Mouse (Mus musculus) liver, embryonic 14.5 days (tissue): ENCODE measurements at regions not wholly inside any gene's neighbourhood (a gene's known extent, or its start where the extent isn't known, plus 50 kb on each side); places are given as distances from the start of the nearest gene placed in this dataset.

ENCODE experiments used
- ATAC-seq: fragments of 200-750 bp; cut with Nextera tagmentation; 2 replicates; pipeline ENCODE4 v1.8.0; 2017; ENCODE audit warnings: moderate number of reproducible peaks, mild to moderate bottlenecking, moderate library complexity; ENCODE audit not compliant: insufficient read depth
- DNase-seq, 3 experiments: peaks; one replicate each; pipeline ENCODE4 v3.0.0-alpha.2; 2012 to 2013; ENCODE audit warnings: low read depth in 3 of 3, low spot score in 3 of 3
- H3K27ac ChIP-seq: fragments of 300-500 bp; sonication (generic); 2 replicates; pipeline ENCODE4 v1.5.1; 2014; ENCODE audit warnings: moderate library complexity, mild to moderate bottlenecking, control low read depth, inconsistent platforms
- H3K27me3 ChIP-seq: fragments of 300-500 bp; sonication (generic); 2 replicates; pipeline ENCODE4 v1.6.1; 2014; ENCODE audit warnings: mild to moderate bottlenecking, low read length, moderate library complexity; ENCODE audit not compliant: control insufficient read depth, insufficient read depth
- H3K36me3 ChIP-seq: fragments of 300-500 bp; sonication (generic); replicated peaks from 2 replicates; pipeline ENCODE4 v1.6.1; 2014; ENCODE audit warnings: low read depth; ENCODE audit not compliant: control insufficient read depth, insufficient read depth
- H3K4me1 ChIP-seq, 2 experiments: fragments of 200-500 bp in 1 of 2; fragments of 300-500 bp in 1 of 2; sonication (generic) in 1 of 2; replicated peaks; 2 replicates each; pipeline ENCODE4 v1.6.1; 2012 to 2014; ENCODE audit warnings: antibody characterized with exemption in 1 of 2, inconsistent platforms in 1 of 2, low read length in 1 of 2; ENCODE audit not compliant: control insufficient read depth in 2 of 2, insufficient read depth in 2 of 2
- H3K4me2 ChIP-seq: fragments of 300-500 bp; sonication (generic); 2 replicates; pipeline ENCODE4 v1.6.1; 2014; ENCODE audit warnings: low read depth, mild to moderate bottlenecking, control low read depth, moderate library complexity
- H3K4me3 ChIP-seq, 2 experiments: fragments of 200-500 bp in 1 of 2; fragments of 300-500 bp in 1 of 2; sonication (generic) in 1 of 2; 2 replicates each; pipeline ENCODE4 v1.5.1; 2012 to 2014; ENCODE audit warnings: low read depth in 2 of 2, low read length in 2 of 2, mild to moderate bottlenecking in 2 of 2, control low read depth in 1 of 2, inconsistent platforms in 1 of 2, moderate library complexity in 1 of 2; ENCODE audit not compliant: insufficient read depth in 1 of 2
- H3K9ac ChIP-seq: fragments of 300-500 bp; sonication (generic); replicated peaks from 2 replicates; pipeline ENCODE4 v1.6.1; 2014; ENCODE audit warnings: mild to moderate bottlenecking, control low read depth, moderate library complexity
- H3K9me3 ChIP-seq: fragments of 300-500 bp; sonication (generic); 2 replicates; pipeline ENCODE4 v1.6.1; 2016; ENCODE audit warnings: low read length, mixed read lengths; ENCODE audit not compliant: control insufficient read depth
- CTCF ChIP-seq: IDR thresholded peaks from 2 replicates; pipeline ENCODE4 v1.5.1; 2016; ENCODE audit warnings: antibody characterized with exemption, low read depth, control low read depth
- EP300 ChIP-seq: IDR thresholded peaks from 2 replicates; pipeline ENCODE4 v1.6.1; 2016; ENCODE audit warnings: antibody characterized with exemption, low read depth
- WGBS: fragments of 180-500 bp; shearing (Covaris S2); extraction: QIAGEN DNeasy Blood & Tissue Kit; methylation state at CpG from one replicate; pipeline ENCODE4 v1.1.7; 2014; ENCODE audit not compliant: insufficient replicate concordance; 5-methylcytosine and 5-hydroxymethylcytosine counted together

- WGBS, result 40% methylated on average over 4 of the region's 4 CpGs
- Histone ChIP-seq H3K4me3 (no peak overlapping the region), H3K36me3 (no peaks in the 10 kb centered on the region)
These were observed 227.3 kb downstream of the Igsf11 start for GRCm38 (mm10) chr16:39119811-39120210.

GRCm38 (mm10) chr16:39123445-39123952 lies 231.0 kb downstream of the Igsf11 start:
- WGBS, result 65% methylated on average over 8 of the region's 8 CpGs
- Histone ChIP-seq H3K27ac (no peak overlapping the region), H3K4me3 (no peak overlapping the region), H3K36me3 (no peaks in the 10 kb centered on the region), H3K9me3 (no peaks in the 10 kb centered on the region), H3K4me1 (no peaks in the 10 kb centered on the region), H3K9ac (no peak overlapping the region), H3K4me2 (no peak overlapping the region), H3K27me3 (no peaks in the 10 kb centered on the region)
- TF ChIP-seq CTCF (no peak), EP300 (no peak)
- DNase-seq (no peak), ATAC-seq (no peak)

More at GRCm38 (mm10) chr16:39119811-39120210, 227.3 kb downstream of the Igsf11 start:
- ATAC-seq, result no peak
- TF ChIP-seq CTCF (no peak), EP300 (no peak)
- no peak for DNase-seq
- H3K4me2 ChIP-seq, result no peak overlapping the region
- no peaks in the 10 kb centered on the region for H3K4me1 ChIP-seq
- no peak overlapping the region for H3K27ac ChIP-seq
- no peaks in the 10 kb centered on the region for H3K9me3 ChIP-seq
- H3K27me3 ChIP-seq, result no peaks in the 10 kb centered on the region
- no peak overlapping the region for H3K9ac ChIP-seq

GRCm38 (mm10) chr16:39132459-39132858 lies 240.0 kb downstream of the Igsf11 start:
- Histone ChIP-seq H3K27me3 (no peaks in the 10 kb centered on the region), H3K4me2 (no peak overlapping the region), H3K4me3 (no peak overlapping the region), H3K4me1 (no peaks in the 10 kb centered on the region), H3K9ac (no peak overlapping the region), H3K27ac (no peak overlapping the region), H3K36me3 (no peaks in the 10 kb centered on the region), H3K9me3 (no peaks in the 10 kb centered on the region)
- WGBS, result 41% methylated on average over 2 of the region's 2 CpGs
- ATAC-seq, result no peak
- DNase-seq, result no peak
- TF ChIP-seq CTCF (no peak), EP300 (no peak)

GRCm38 (mm10) chr16:39135777-39136176 lies 243.3 kb downstream of the Igsf11 start:
- no peak overlapping the region for H3K27ac ChIP-seq
- WGBS, result 41% methylated on average over 4 of the region's 4 CpGs
- no peak overlapping the region for H3K4me2 ChIP-seq
- H3K27me3 ChIP-seq, result no peaks in the 10 kb centered on the region
- TF ChIP-seq EP300 (no peak), CTCF (no peak)
- H3K9me3 ChIP-seq, result no peaks in the 10 kb centered on the region
- no peak overlapping the region for H3K4me3 ChIP-seq
- H3K36me3 ChIP-seq, result no peaks in the 10 kb centered on the region
- DNase-seq (no peak), ATAC-seq (no peak)
- no peak overlapping the region for H3K9ac ChIP-seq
- no peaks in the 10 kb centered on the region for H3K4me1 ChIP-seq

- H3K36me3 ChIP-seq, result no peaks in the 10 kb centered on the region
- 21% methylated on average over 2 of the region's 2 CpGs for WGBS
- no peak for DNase-seq
- TF ChIP-seq CTCF (no peak), EP300 (no peak)
- no peaks in the 10 kb centered on the region for H3K27me3 ChIP-seq
- H3K27ac ChIP-seq, result no peak overlapping the region
- ATAC-seq, result no peak
- no peak overlapping the region for H3K4me3 ChIP-seq
- no peaks in the 10 kb centered on the region for H3K4me1 ChIP-seq
- H3K9ac ChIP-seq, result no peak overlapping the region
- no peak overlapping the region for H3K4me2 ChIP-seq
- H3K9me3 ChIP-seq, result no peaks in the 10 kb centered on the region
These were observed 254.7 kb downstream of the Igsf11 start for GRCm38 (mm10) chr16:39147151-39147550.
